Mouse (Mus musculus) hindbrain, embryonic 14.5 days (tissue): ENCODE data around the gene Ldlrad3. TPM values are rescaled to one million over a fixed set of nuclear protein-coding genes. Genes with fewer than 3 reads are reported as not detected.

Experiments used
- ATAC-seq: fragments of 200-750 bp; cut with Nextera tagmentation; 2 replicates; pipeline ENCODE4 v1.8.0; 2017; ENCODE audit warnings: moderate number of reproducible peaks, mild to moderate bottlenecking, moderate TSS enrichment, moderate library complexity; ENCODE audit not compliant: low FRiP score
- DNase-seq: peaks from one replicate; pipeline ENCODE4 v3.0.0-alpha.2; 2015; ENCODE audit warnings: low spot score
- H3K27ac ChIP-seq: fragments of 300-500 bp; sonication (generic); 2 replicates; pipeline ENCODE4 v1.5.1; 2014; ENCODE audit warnings: mild to moderate bottlenecking, moderate library complexity
- H3K27me3 ChIP-seq: fragments of 300-500 bp; sonication (generic); 2 replicates; pipeline ENCODE4 v1.6.1; 2014; ENCODE audit warnings: mild to moderate bottlenecking, low read length, mixed read lengths; ENCODE audit not compliant: control insufficient read depth, insufficient read depth
- H3K36me3 ChIP-seq: fragments of 300-500 bp; sonication (generic); replicated peaks from 2 replicates; pipeline ENCODE4 v1.6.1; 2014; ENCODE audit not compliant: control insufficient read depth, insufficient read depth
- H3K4me1 ChIP-seq: fragments of 300-500 bp; sonication (generic); replicated peaks from 2 replicates; pipeline ENCODE4 v1.6.1; 2014; ENCODE audit warnings: antibody characterized with exemption, low read length, mixed read lengths; ENCODE audit not compliant: control insufficient read depth, insufficient read depth
- H3K4me2 ChIP-seq: fragments of 300-500 bp; sonication (generic); replicated peaks from 2 replicates; pipeline ENCODE4 v1.6.1; 2014; ENCODE audit warnings: mild to moderate bottlenecking, moderate library complexity
- H3K4me3 ChIP-seq: fragments of 300-500 bp; sonication (generic); replicated peaks from 2 replicates; pipeline ENCODE4 v1.5.1; 2014; ENCODE audit warnings: mild to moderate bottlenecking, low read length
- H3K9ac ChIP-seq: fragments of 300-500 bp; sonication (generic); 2 replicates; pipeline ENCODE4 v1.6.1; 2014
- H3K9me3 ChIP-seq: fragments of 300-500 bp; sonication (generic); 2 replicates; pipeline ENCODE4 v1.6.1; 2016; ENCODE audit warnings: low read length; ENCODE audit not compliant: control insufficient read depth
- WGBS: fragments of 180-500 bp; shearing (Covaris S2); extraction: QIAGEN DNeasy Blood & Tissue Kit; methylation state at CpG from one replicate; pipeline ENCODE4 v1.1.7; 2014; 5-methylcytosine and 5-hydroxymethylcytosine counted together
- polyA plus RNA-seq: library from polyadenylated mRNA; unstranded; fragments of >200 nt; fragmentation: Nextera tagmentation; extraction: Ambion mirVana; gene quantifications from 2 replicates; pipeline ENCODE4 v1.2.1, GENCODE M21; 2014

The Ldlrad3 gene
- polyA plus RNA-seq, 1 experiment from 2014 or later: 29.4 TPM

- no peaks in the 10 kb centered on the region for H3K36me3 ChIP-seq
- no peak overlapping the region for H3K9ac ChIP-seq
- no peaks in the 10 kb centered on the region for H3K27me3 ChIP-seq
- no peaks in the 10 kb centered on the region for H3K9me3 ChIP-seq
- no peak overlapping the region for H3K4me2 ChIP-seq
- no peak overlapping the region for H3K4me3 ChIP-seq
- no peak overlapping the region for H3K27ac ChIP-seq
- ATAC-seq (no peak), DNase-seq (no peak)
- 86% methylated on average over 2 of the region's 2 CpGs for WGBS
- peaks cover 36% of the 10 kb centered on the region for H3K4me1 ChIP-seq
These were observed 45.0 kb downstream of the Ldlrad3 start for GRCm38 (mm10) chr2:102141199-102141598.

- Histone ChIP-seq H3K4me1 (peaks cover 61% of the 10 kb centered on the region), H3K9me3 (no peaks in the 10 kb centered on the region), H3K4me2 (no peak overlapping the region), H3K27me3 (no peaks in the 10 kb centered on the region), H3K27ac (no peak overlapping the region), H3K36me3 (no peaks in the 10 kb centered on the region), H3K9ac (no peak overlapping the region), H3K4me3 (no peak overlapping the region)
- DNase-seq (no peak), ATAC-seq (no peak)
- WGBS: 46% methylated on average over 6 of the region's 6 CpGs
These were observed 48.3 kb downstream of the Ldlrad3 start for GRCm38 (mm10) chr2:102137922-102138321.

DNA sequence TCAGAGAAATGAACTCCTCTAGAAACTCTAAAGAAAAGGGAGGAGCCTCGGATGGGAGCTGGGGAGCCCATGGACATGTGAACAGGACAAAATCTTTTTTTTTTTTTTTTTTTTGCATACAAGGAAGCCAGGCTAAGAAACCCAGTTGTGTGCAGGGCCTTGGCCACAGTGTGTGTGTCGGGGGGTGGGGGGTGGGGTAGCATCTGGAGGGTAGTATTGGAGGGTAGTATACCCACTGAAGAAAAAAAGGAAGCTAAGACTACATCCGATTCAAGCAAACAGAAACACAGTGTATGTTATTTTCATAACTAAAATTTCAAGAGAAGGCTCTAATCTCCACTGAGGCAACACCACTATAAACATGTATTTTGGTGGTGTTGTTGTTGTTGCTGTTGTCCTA is 50.0 kb downstream of the Ldlrad3 start:
- WGBS: 85% methylated on average over 3 of the region's 3 CpGs
- no peak for DNase-seq
- Histone ChIP-seq H3K9ac (no peak overlapping the region), H3K36me3 (no peaks in the 10 kb centered on the region), H3K4me3 (no peak overlapping the region), H3K4me1 (peaks cover 61% of the 10 kb centered on the region), H3K27ac (peak overlapping the region; percentile 0; the same call in 1 of the 2 replicates), H3K27me3 (no peaks in the 10 kb centered on the region), H3K9me3 (no peaks in the 10 kb centered on the region), H3K4me2 (no peak overlapping the region)
- no peak for ATAC-seq

- no peaks in the 10 kb centered on the region for H3K9me3 ChIP-seq
- no peak overlapping the region for H3K4me2 ChIP-seq
- peaks cover 61% of the 10 kb centered on the region for H3K4me1 ChIP-seq
- H3K27me3 ChIP-seq: no peaks in the 10 kb centered on the region
- WGBS: 51% methylated on average over 9 of the region's 9 CpGs
- ATAC-seq (peak; percentile 44; the same call in 1 of the 2 replicates), DNase-seq (peak; percentile 74)
- H3K9ac ChIP-seq: no peak overlapping the region
- H3K4me3 ChIP-seq: no peak overlapping the region
- H3K27ac ChIP-seq: peak overlapping the region; percentile 68
- no peaks in the 10 kb centered on the region for H3K36me3 ChIP-seq
These were observed 51.5 kb downstream of the Ldlrad3 start for GRCm38 (mm10) chr2:102134510-102135262.

- H3K4me3 ChIP-seq: no peak overlapping the region
- DNase-seq (no peak), ATAC-seq (no peak)
- H3K9ac ChIP-seq: no peak overlapping the region
- WGBS: 64% methylated on average over 10 of the region's 10 CpGs
- no peak overlapping the region for H3K4me2 ChIP-seq
- no peaks in the 10 kb centered on the region for H3K36me3 ChIP-seq
- H3K27ac ChIP-seq: no peak overlapping the region
- H3K27me3 ChIP-seq: no peaks in the 10 kb centered on the region
- H3K9me3 ChIP-seq: no peaks in the 10 kb centered on the region
- peaks cover 59% of the 10 kb centered on the region for H3K4me1 ChIP-seq
These were observed 53.1 kb downstream of the Ldlrad3 start for GRCm38 (mm10) chr2:102132945-102133558.

DNA sequence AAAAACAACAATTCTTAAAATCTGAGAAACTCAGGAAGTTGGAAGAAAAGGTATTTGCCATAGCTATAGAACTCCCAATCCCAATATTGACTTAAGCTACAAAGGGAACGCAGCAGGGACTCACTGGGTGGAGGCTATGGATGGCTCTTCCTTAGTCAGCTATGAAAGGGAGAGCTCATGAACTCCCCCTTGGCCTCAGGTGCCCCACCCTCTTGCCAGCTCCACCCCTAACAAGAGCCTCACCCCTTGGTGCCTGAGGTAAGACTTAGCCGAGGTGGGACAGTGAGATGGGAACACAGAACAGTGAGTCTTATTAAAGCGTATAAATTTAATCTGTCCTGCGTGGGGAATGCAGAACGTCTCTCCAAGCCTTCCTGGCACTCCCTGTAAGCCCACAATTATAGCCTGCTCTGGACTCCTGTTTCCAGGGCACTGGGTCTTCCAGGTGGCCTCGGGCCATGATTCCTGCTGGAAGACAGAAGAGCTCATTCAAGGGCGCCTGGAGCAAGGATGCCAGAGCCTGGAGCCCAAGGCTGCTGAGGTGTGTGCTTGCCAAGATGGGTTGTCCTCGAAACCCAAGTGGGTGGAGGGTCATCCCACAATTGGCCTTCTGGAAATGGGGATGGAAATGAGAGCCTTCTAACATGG is 55.9 kb downstream of the Ldlrad3 start:
- DNase-seq: no peak
- no peaks in the 10 kb centered on the region for H3K36me3 ChIP-seq
- H3K4me3 ChIP-seq: no peak overlapping the region
- no peak overlapping the region for H3K9ac ChIP-seq
- 77% methylated on average over 8 of the region's 8 CpGs for WGBS
- H3K4me1 ChIP-seq: peaks cover 36% of the 10 kb centered on the region
- H3K27me3 ChIP-seq: no peaks in the 10 kb centered on the region
- no peak overlapping the region for H3K4me2 ChIP-seq
- H3K27ac ChIP-seq: no peak overlapping the region
- no peaks in the 10 kb centered on the region for H3K9me3 ChIP-seq
- 0 out of 2 replicates have a peak, but pooled peaks have one; percentile 11 for ATAC-seq

DNA sequence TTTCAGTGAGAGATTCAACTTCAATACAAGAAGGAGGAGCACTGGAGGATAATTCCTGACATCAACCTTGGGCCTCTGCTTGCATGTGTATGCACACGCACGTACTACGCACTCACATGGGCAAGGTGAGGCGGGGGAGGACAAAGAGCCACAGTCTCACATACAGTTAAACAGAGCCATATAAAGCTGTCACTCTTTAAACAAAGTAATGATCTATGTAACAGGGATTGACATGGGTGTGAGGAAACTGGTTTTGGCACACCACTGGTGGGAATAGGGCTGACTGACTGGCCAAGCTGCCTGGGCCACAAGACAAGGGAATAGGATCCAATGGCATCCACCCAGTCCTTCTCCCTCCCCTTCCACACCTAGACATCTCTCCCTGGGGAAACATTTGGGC is 57.0 kb downstream of the Ldlrad3 start:
- Histone ChIP-seq H3K4me3 (no peak overlapping the region), H3K4me2 (no peak overlapping the region), H3K27ac (no peak overlapping the region), H3K36me3 (no peaks in the 10 kb centered on the region), H3K4me1 (peaks cover 25% of the 10 kb centered on the region), H3K9me3 (no peaks in the 10 kb centered on the region), H3K9ac (no peak overlapping the region), H3K27me3 (no peaks in the 10 kb centered on the region)
- ATAC-seq (no peak), DNase-seq (no peak)
- WGBS: 89% methylated on average over 4 of the region's 4 CpGs

- no peak overlapping the region for H3K4me2 ChIP-seq
- H3K27ac ChIP-seq: no peak overlapping the region
- peaks cover 20% of the 10 kb centered on the region; the same call in 1 of the 2 replicates for H3K4me1 ChIP-seq
- 52% methylated on average over 14 of the region's 14 CpGs for WGBS
- no peaks in the 10 kb centered on the region for H3K36me3 ChIP-seq
- ATAC-seq (no peak), DNase-seq (no peak)
- no peaks in the 10 kb centered on the region for H3K9me3 ChIP-seq
- H3K4me3 ChIP-seq: no peak overlapping the region
- no peaks in the 10 kb centered on the region for H3K27me3 ChIP-seq
- no peak overlapping the region for H3K9ac ChIP-seq
These were observed 57.6 kb downstream of the Ldlrad3 start for GRCm38 (mm10) chr2:102128500-102129030.

- Histone ChIP-seq H3K4me1 (peaks cover 15% of the 10 kb centered on the region; the same call in 1 of the 2 replicates), H3K9me3 (no peaks in the 10 kb centered on the region), H3K4me3 (no peak overlapping the region), H3K4me2 (no peak overlapping the region), H3K36me3 (no peaks in the 10 kb centered on the region), H3K9ac (no peak overlapping the region), H3K27ac (peak overlapping the region; percentile 35; the same call in 1 of the 2 replicates), H3K27me3 (no peaks in the 10 kb centered on the region)
- DNase-seq (no peak), ATAC-seq (0 out of 2 replicates have a peak, but pooled peaks have one; percentile 41)
- WGBS: 66% methylated on average over 8 of the region's 8 CpGs
These were observed 58.3 kb downstream of the Ldlrad3 start for GRCm38 (mm10) chr2:102127791-102128387.
